ENCODE assay signal across 31 mouse cellular contexts in the genomic region with DNA sequence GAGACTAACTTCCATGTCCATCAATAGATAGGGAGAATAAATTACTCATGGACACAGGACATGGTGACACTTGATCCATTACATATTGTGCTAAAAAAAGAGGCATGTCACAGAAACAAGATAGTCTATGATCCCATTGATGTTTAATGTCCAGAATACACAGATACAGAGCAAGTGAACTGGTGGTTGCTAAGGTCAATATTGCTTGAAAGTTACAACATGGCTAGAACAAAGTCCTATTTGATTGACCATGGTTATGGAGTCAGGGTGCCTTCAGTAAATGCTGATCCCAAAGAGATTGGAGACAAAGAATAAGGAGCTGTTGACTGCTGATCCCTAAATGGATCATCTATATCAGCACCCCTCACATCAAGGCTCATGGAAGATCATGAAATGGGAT. TPM values are rescaled to one million over a fixed set of nuclear protein-coding genes. Genes with fewer than 3 reads are reported as not detected.
"Had no signal": no experiment of that assay in that cellular context is flagged by ENCODE, and none has a peak within 500 bp of the region (broad histone marks: within the 10 kb centered on the region; RNA-seq: fewer than 3 reads in every experiment).

No protein-coding gene starts in this region.

RNA-seq across cellular contexts. Expression of gene Cyp3a11, which starts 12.3 kb away (rescaled TPM):
- total RNA-seq: heart, adult 8-10 months; heart, postnatal 10 days; heart, postnatal 14 days; heart, postnatal 25 days; heart, postnatal 36 days; hematopoietic stem cell, adult 5-6 weeks; hindbrain, postnatal 0 days; layer of hippocampus, adult 18-20 months; layer of hippocampus, adult 2 months; layer of hippocampus, adult 8-10 months; layer of hippocampus, postnatal 10 days; layer of hippocampus, postnatal 14 days; layer of hippocampus, postnatal 25 days; layer of hippocampus, postnatal 36 days had no signal
- polyA plus RNA-seq: heart, embryonic 10.5 days; heart, embryonic 11.5 days; heart, embryonic 12.5 days; heart, embryonic 13.5 days; heart, embryonic 14.5 days; heart, embryonic 15.5 days; heart, postnatal 0 days; hindbrain, embryonic 10.5 days; hindbrain, embryonic 11.5 days; hindbrain, embryonic 12.5 days; hindbrain, embryonic 13.5 days; hindbrain, embryonic 14.5 days; hindbrain, embryonic 15.5 days; hindbrain, embryonic 16.5 days; hindbrain, postnatal 0 days; inflammation-experienced regulatory T-cells, adult 6 months; intestine, embryonic 14.5 days; kidney, embryonic 14.5 days had no signal
